Mouse (Mus musculus) liver, embryonic 12.5 days (tissue): ENCODE data around the gene Dirc2. TPM values are rescaled to one million over a fixed set of nuclear protein-coding genes. Genes with fewer than 3 reads are reported as not detected.

Source experiments
- ATAC-seq: fragments of 200-750 bp; cut with Nextera tagmentation; 2 replicates; pipeline ENCODE4 v1.8.0; 2017; ENCODE audit warnings: moderate number of reproducible peaks, mild to moderate bottlenecking, moderate library complexity
- H3K27ac ChIP-seq: fragments of 300-500 bp; sonication (generic); 2 replicates; pipeline ENCODE4 v1.5.1; 2016; ENCODE audit warnings: mild to moderate bottlenecking
- H3K27me3 ChIP-seq: fragments of 300-500 bp; sonication (generic); replicated peaks from 2 replicates; pipeline ENCODE4 v1.6.1; 2016; ENCODE audit warnings: mild to moderate bottlenecking, moderate library complexity
- H3K36me3 ChIP-seq: fragments of 300-500 bp; sonication (generic); 2 replicates; pipeline ENCODE4 v1.6.1; 2016; ENCODE audit warnings: mild to moderate bottlenecking, moderate library complexity
- H3K4me1 ChIP-seq: fragments of 300-500 bp; sonication (generic); 2 replicates; pipeline ENCODE4 v1.6.1; 2016
- H3K4me2 ChIP-seq: fragments of 300-500 bp; sonication (generic); 2 replicates; pipeline ENCODE4 v1.6.1; 2016; ENCODE audit warnings: mild to moderate bottlenecking, moderate library complexity
- H3K4me3 ChIP-seq: fragments of 300-500 bp; sonication (generic); 2 replicates; pipeline ENCODE4 v1.5.1; 2016; ENCODE audit warnings: mild to moderate bottlenecking, moderate library complexity
- H3K9ac ChIP-seq: fragments of 300-500 bp; sonication (generic); 2 replicates; pipeline ENCODE4 v1.6.1; 2016; ENCODE audit warnings: mild to moderate bottlenecking, moderate library complexity
- H3K9me3 ChIP-seq: fragments of 300-500 bp; sonication (generic); replicated peaks from 2 replicates; pipeline ENCODE4 v1.6.1; 2016; ENCODE audit warnings: mild to moderate bottlenecking, moderate library complexity
- WGBS: fragments of 180-500 bp; shearing (Covaris S2); methylation state at CpG from one replicate; pipeline ENCODE4 v1.1.7; 2016; ENCODE audit not compliant: insufficient replicate concordance; 5-methylcytosine and 5-hydroxymethylcytosine counted together
- polyA plus RNA-seq: library from polyadenylated mRNA; unstranded; fragments of >200 nt; fragmentation: Nextera tagmentation; extraction: Ambion mirVana; gene quantifications from 2 replicates; pipeline ENCODE4 v1.2.1, GENCODE M21; 2016

Gene Dirc2
- polyA plus RNA-seq, 1 experiment from 2014 or later = 7.1 TPM

DNA sequence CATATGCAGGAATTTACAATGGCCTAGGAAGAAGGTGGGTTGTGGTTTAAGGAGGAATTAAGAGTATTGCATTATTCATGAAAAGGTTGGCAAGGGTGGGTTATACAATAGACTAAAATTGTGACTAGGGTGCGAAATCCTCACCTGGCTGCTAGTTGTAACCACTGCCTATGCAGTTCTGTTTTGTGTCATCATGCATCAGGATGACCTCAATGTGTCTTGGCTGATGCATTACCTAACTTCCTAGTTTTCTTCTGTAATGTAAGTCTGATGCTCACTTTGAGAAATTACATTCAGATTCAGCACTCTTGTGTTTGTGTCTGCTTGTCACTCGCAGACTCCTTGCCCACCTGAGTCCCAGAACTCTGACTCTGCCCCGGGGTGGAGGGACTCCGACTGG is 17.3 kb downstream of the Dirc2 start:
- Histone ChIP-seq H3K36me3 (no peaks in the 10 kb centered on the region), H3K4me3 (no peak overlapping the region), H3K9ac (no peak overlapping the region), H3K4me1 (peaks cover 24% of the 10 kb centered on the region), H3K27me3 (no peaks in the 10 kb centered on the region), H3K9me3 (no peaks in the 10 kb centered on the region), H3K4me2 (no peak overlapping the region), H3K27ac (no peak overlapping the region)
- 86% methylated on average over 4 of the region's 4 CpGs for WGBS
- no peak for ATAC-seq

DNA sequence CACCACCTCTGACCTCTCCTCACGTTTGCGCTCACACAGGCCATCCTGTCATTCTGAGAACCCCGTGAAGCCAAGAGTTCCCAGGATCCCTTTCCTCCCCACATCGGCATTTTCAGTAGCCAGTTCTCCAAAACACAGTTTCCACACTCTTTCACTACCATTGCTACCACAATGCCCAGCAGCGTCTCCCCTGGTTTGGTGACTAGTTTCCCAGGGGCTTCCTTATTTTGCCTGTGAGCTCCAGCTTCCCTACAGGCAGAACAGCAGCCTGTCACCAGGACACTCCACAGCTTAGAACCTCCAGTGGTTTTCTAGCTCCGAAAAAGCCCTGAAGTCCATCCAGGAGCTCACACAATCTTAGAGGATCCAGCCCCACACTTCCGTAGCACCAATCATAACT is 19.8 kb downstream of the Dirc2 start:
- 0 out of 2 replicates have a peak, but pooled peaks cover 3% of the 10 kb centered on the region for H3K4me1 ChIP-seq
- 82% methylated on average over 7 of the region's 7 CpGs for WGBS
- no peak overlapping the region for H3K4me3 ChIP-seq
- H3K9ac ChIP-seq = no peak overlapping the region
- H3K36me3 ChIP-seq = no peaks in the 10 kb centered on the region
- ATAC-seq = no peak
- no peak overlapping the region for H3K27ac ChIP-seq
- no peak overlapping the region for H3K4me2 ChIP-seq
- H3K27me3 ChIP-seq = no peaks in the 10 kb centered on the region
- no peaks in the 10 kb centered on the region for H3K9me3 ChIP-seq

DNA sequence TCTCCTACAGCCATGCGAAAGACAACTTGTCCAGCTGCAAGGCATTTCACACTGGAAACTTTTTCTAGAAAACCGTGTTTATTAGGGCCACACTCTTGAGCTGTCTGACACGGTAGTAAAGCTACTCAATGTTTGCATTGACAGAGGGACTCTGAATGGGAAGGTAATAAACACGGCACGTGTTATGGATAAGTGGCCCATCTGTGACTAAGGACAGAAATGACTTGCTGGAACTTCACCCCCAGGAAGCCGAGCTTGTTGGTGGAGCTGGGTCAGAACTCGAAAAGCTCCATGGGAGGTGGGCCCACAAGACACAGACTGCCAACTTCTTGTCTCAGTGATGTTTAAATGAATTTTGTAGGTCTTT is 20.9 kb downstream of the Dirc2 start:
- Histone ChIP-seq H3K36me3 (no peaks in the 10 kb centered on the region), H3K27me3 (no peaks in the 10 kb centered on the region), H3K4me2 (no peak overlapping the region), H3K9ac (no peak overlapping the region), H3K27ac (no peak overlapping the region), H3K4me3 (no peak overlapping the region), H3K4me1 (0 out of 2 replicates have a peak, but pooled peaks cover 3% of the 10 kb centered on the region), H3K9me3 (no peaks in the 10 kb centered on the region)
- no peak for ATAC-seq
- WGBS = 83% methylated on average over 7 of the region's 7 CpGs

DNA sequence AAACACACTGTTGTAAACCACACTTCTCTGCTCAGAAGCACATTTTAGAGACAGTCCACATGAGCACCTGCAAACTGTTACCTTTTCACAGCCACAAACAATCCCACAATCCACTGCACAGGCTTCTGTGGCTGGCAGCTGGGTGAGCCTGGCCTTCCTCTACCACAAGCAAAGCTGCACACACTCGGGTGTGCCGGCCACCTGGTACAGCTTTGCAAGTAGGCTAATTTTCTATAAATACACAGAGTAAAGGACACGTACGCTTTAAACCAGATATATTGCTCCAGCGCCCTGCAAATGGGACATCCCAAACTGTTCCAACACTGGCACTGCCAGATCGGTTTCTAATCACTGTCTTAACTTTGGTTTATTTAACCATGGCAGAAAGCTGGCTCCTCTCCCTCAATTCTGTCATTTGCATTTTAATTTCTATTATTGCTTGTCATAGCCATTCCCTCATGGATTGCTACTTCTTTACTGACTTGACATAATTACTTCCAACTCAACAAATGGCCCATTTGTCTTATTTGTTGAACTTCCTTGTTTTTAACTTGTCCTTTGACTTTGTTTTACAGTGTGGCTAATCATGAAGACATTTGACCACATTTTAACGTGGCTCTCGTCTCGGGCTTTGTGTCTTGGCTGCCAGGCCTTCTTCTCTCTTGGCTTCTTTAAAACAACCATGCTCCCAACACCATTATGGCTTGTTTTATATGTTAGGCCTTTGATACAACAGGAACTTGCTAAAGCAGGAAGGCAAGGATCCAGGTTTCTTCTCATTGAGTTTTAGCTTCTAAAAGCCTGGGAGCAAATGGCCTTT is 21.5 kb downstream of the Dirc2 start:
- H3K9ac ChIP-seq = no peak overlapping the region
- H3K4me3 ChIP-seq = no peak overlapping the region
- H3K27me3 ChIP-seq = no peaks in the 10 kb centered on the region
- 0 out of 2 replicates have a peak, but pooled peaks cover under 1% of the 10 kb centered on the region for H3K4me1 ChIP-seq
- no peak overlapping the region for H3K4me2 ChIP-seq
- H3K27ac ChIP-seq = no peak overlapping the region
- no peak for ATAC-seq
- no peaks in the 10 kb centered on the region for H3K9me3 ChIP-seq
- H3K36me3 ChIP-seq = no peaks in the 10 kb centered on the region
- WGBS = 74% methylated on average over 9 of the region's 9 CpGs

DNA sequence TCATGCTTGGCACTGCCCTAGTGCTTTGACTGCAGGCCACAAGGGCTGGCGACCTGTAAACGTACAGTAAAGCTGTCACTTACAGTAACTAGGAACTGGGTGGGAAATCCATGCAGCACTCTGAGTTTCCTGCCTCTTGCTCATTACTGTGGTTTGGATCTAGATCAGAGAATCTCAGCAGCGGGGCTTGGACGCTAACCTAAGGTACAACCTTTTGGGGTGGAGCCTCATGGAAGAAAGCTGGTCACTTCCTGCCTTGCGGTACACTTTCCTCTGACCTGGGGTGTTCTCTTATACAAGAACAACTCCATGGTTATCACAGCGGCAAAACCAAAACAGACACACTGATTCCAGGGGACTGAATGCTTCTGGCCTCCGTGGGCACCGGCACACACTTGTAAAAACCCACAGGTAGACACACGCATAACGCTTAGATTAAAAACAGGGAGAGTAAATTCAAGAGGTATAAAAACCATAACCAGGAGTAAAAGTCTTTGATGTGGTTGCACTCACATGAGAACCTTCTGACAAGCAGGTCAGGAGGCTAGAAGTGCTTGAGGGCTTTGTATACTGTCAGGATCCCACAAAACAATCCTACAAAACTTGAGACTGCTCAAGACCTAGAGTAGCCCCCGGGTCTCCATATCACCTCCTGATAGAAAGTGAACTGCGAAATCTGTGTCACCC is 26.8 kb downstream of the Dirc2 start:
- 77% methylated on average over 12 of the region's 12 CpGs for WGBS

DNA sequence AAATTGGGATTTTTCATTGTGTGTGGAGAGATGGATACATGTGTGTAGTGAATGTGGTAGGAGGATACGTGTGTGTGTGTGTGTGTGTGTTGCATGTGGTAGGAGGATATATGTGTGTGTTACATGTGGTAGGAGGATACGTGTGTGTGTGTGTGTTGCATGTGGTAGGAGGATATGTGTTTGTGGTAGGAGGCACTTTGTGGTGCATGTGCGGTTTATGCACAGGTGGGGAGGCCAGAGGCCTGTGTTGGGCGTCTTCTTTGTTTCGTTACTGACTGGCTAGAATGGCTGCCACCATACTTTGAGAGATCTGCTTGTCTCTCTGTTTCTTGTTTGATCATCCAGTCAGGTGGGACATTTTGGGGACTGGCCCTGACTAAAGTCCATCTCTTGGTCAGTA is 27.5 kb downstream of the Dirc2 start:
- 90% methylated on average over 5 of the region's 5 CpGs for WGBS
- no peak overlapping the region for H3K9ac ChIP-seq
- no peak overlapping the region for H3K4me2 ChIP-seq
- H3K9me3 ChIP-seq = no peaks in the 10 kb centered on the region
- 0 out of 2 replicates have a peak, but pooled peaks cover 6% of the 10 kb centered on the region for H3K4me1 ChIP-seq
- H3K36me3 ChIP-seq = no peaks in the 10 kb centered on the region
- no peaks in the 10 kb centered on the region for H3K27me3 ChIP-seq
- no peak overlapping the region for H3K4me3 ChIP-seq
- no peak overlapping the region for H3K27ac ChIP-seq
- ATAC-seq = no peak

More for the DNA sequence above, 26.8 kb downstream of the Dirc2 start:
- H3K4me3 ChIP-seq = no peak overlapping the region
- no peak overlapping the region for H3K27ac ChIP-seq
- no peaks in the 10 kb centered on the region for H3K36me3 ChIP-seq
- H3K9ac ChIP-seq = no peak overlapping the region
- 0 out of 2 replicates have a peak, but pooled peaks cover 6% of the 10 kb centered on the region for H3K4me1 ChIP-seq
- no peak for ATAC-seq
- no peak overlapping the region for H3K4me2 ChIP-seq
- no peaks in the 10 kb centered on the region for H3K9me3 ChIP-seq
- no peaks in the 10 kb centered on the region for H3K27me3 ChIP-seq

DNA sequence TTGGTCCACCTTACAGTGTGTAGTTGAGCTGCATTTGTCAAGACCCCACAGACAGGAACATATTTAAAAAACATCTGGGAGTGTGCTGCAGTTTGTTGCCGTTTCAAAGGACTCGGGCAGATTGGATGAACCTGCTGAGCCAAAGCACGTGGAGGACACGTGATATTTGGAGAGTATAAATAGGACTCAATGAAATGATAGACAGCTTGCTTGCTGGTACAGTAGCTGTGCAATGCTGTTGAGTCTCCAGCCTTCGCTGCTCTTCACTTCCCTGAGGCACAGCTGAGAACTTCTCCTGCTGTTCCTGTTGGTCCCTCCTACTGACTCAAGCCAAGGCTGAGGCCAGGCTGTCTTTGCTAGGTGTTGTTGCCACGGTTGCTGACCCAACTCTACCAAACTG is 28.2 kb downstream of the Dirc2 start:
- Histone ChIP-seq H3K4me1 (0 out of 2 replicates have a peak, but pooled peaks cover 6% of the 10 kb centered on the region), H3K4me2 (no peak overlapping the region), H3K9me3 (no peaks in the 10 kb centered on the region), H3K27me3 (no peaks in the 10 kb centered on the region), H3K9ac (no peak overlapping the region), H3K27ac (no peak overlapping the region), H3K36me3 (0 out of 2 replicates have a peak, but pooled peaks cover under 1% of the 10 kb centered on the region), H3K4me3 (no peak overlapping the region)
- ATAC-seq = no peak
- 79% methylated on average over 6 of the region's 6 CpGs for WGBS

DNA sequence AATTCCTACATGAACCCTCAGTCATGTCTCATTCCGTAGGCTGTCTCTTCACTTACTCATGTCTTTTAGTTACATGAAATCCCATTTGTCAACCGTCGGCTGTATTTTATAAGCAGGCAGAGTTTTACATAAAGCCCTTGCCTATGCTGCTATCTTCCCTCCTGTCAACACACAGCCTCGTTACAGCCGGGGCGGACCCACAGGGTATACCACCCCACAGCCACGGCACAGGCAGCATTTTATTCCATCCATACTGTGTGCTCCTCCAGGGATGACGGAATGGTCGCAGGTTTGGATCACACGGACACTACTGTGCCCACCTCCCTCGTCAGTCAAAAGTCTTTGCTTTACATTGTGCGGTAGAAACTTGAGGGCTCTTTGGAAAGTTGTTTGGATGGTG is 28.8 kb downstream of the Dirc2 start:
- Histone ChIP-seq H3K27me3 (no peaks in the 10 kb centered on the region), H3K27ac (no peak overlapping the region), H3K4me1 (0 out of 2 replicates have a peak, but pooled peaks cover 6% of the 10 kb centered on the region), H3K9me3 (no peaks in the 10 kb centered on the region), H3K4me3 (no peak overlapping the region), H3K4me2 (no peak overlapping the region), H3K9ac (no peak overlapping the region), H3K36me3 (peaks cover 4% of the 10 kb centered on the region)
- ATAC-seq = no peak
- WGBS = 78% methylated on average over 12 of the region's 12 CpGs

DNA sequence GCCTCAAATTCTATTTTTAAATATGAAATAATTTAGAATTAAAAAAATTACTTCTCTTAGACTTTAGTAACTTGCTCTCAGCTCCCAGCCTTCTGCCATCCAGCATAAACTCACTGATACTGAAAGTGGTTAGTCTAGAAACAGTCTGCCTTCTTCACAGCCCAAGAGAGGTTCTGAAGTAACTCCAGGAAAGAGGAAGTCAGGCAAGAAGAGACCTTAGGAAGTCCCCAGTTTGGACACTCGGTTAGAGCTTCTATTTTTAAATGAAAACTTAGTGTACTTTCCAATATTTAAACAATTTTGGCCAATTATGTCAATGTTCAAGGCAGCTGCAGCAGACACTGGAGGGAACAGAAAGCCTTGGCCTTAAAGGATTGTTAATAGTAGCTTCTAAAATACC is 29.6 kb downstream of the Dirc2 start:
- Histone ChIP-seq H3K27ac (0 out of 2 replicates have a peak overlapping the region, but pooled peaks have one; percentile 20), H3K4me3 (no peak overlapping the region), H3K36me3 (peaks cover 12% of the 10 kb centered on the region), H3K9ac (no peak overlapping the region), H3K4me2 (no peak overlapping the region), H3K9me3 (no peaks in the 10 kb centered on the region), H3K27me3 (no peaks in the 10 kb centered on the region), H3K4me1 (0 out of 2 replicates have a peak, but pooled peaks cover 6% of the 10 kb centered on the region)
- no peak for ATAC-seq
- 15% methylated on average over 1 of the region's 1 CpGs for WGBS

DNA sequence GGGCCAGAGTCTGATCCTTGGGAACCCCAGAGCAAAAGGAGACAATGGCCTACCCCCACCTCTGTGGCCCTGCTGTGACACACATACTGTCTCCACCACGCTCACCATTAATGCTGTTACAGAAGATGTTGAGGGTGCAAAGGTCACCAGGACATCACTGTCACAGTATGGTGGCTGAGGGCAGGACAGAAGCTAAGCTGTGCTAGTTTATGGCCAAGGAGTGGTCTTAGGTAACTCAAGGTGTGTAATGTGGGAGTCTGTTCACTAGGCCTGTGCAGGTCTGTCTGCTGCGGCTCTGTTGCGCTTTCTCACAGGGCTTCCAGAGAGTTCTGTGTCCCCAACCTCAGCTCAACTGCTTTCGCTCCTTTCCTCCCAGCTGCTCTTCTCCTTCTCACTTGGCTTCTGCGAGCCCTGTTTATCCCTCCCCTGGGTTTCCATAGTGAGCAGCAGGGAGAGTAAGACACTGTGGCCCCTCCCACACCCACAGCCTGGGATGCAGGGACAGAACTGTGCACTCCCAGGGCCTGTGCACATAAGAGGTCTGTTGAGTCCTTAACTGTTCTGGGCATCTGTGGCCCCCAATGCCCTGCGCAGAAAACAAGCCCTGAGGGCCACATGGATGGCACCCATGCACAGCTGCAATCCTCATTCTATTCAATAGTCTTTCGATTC is 30.9 kb downstream of the Dirc2 start:
- Histone ChIP-seq H3K4me1 (0 out of 2 replicates have a peak, but pooled peaks cover 8% of the 10 kb centered on the region), H3K27me3 (no peaks in the 10 kb centered on the region), H3K4me3 (no peak overlapping the region), H3K36me3 (peaks cover 18% of the 10 kb centered on the region), H3K9me3 (no peaks in the 10 kb centered on the region), H3K27ac (no peak overlapping the region), H3K9ac (no peak overlapping the region), H3K4me2 (no peak overlapping the region)
- ATAC-seq = 0 out of 2 replicates have a peak, but pooled peaks have one; percentile 26
- WGBS = 87% methylated on average over 7 of the region's 7 CpGs

DNA sequence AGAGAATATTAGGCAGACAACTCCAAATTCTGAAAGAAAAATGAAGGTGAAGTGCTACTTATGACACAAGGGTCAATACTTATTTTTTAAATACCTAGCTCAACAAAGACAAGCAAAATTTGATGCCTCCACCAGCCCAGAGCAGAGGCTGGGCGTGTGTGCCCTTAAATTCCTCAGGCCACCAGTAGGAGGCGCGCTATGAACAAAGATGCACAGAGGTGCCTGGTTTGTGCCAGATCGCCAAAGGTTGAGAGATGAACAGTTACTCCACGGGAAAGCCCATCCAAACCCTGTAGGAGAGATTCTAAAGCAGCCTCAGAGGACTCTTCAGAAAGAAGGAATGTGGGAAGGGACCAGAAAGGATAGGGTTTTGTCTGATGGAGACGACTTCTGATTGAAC is 35.1 kb downstream of the Dirc2 start:
- no peaks in the 10 kb centered on the region for H3K27me3 ChIP-seq
- peak; percentile 71 for ATAC-seq
- no peak overlapping the region for H3K4me2 ChIP-seq
- 0 out of 2 replicates have a peak, but pooled peaks cover 8% of the 10 kb centered on the region for H3K4me1 ChIP-seq
- H3K4me3 ChIP-seq = no peak overlapping the region
- peaks cover 36% of the 10 kb centered on the region for H3K36me3 ChIP-seq
- H3K9ac ChIP-seq = no peak overlapping the region
- 8% methylated on average over 6 of the region's 6 CpGs for WGBS
- H3K9me3 ChIP-seq = no peaks in the 10 kb centered on the region
- no peak overlapping the region for H3K27ac ChIP-seq

DNA sequence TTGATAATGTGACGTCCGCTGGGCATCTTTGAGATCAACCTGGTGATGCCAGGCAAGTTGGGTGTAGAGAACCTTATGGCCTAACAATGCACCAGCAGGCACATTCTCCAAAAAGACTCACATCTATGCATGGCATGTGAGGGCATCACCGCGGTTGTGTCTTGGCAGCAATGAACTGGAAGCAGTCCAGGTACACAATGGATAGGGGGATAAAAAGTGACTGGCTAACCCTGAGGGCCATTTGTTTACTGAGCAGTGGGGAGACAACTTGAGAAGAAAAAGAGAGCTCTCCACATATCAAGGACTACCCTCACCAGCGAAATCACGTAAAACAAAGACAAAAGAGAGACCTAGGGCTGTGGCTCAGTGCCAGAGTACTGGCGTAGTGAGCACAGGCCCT is 37.1 kb downstream of the Dirc2 start:
- 90% methylated on average over 7 of the region's 7 CpGs for WGBS
- Histone ChIP-seq H3K9me3 (no peaks in the 10 kb centered on the region), H3K36me3 (peaks cover 46% of the 10 kb centered on the region), H3K4me2 (no peak overlapping the region), H3K4me3 (no peak overlapping the region), H3K9ac (no peak overlapping the region), H3K4me1 (0 out of 2 replicates have a peak, but pooled peaks cover 2% of the 10 kb centered on the region), H3K27me3 (no peaks in the 10 kb centered on the region), H3K27ac (no peak overlapping the region)
- ATAC-seq = no peak
